Mouse (Mus musculus): ENCODE measurements around the gene Gabrg3.

DNA sequence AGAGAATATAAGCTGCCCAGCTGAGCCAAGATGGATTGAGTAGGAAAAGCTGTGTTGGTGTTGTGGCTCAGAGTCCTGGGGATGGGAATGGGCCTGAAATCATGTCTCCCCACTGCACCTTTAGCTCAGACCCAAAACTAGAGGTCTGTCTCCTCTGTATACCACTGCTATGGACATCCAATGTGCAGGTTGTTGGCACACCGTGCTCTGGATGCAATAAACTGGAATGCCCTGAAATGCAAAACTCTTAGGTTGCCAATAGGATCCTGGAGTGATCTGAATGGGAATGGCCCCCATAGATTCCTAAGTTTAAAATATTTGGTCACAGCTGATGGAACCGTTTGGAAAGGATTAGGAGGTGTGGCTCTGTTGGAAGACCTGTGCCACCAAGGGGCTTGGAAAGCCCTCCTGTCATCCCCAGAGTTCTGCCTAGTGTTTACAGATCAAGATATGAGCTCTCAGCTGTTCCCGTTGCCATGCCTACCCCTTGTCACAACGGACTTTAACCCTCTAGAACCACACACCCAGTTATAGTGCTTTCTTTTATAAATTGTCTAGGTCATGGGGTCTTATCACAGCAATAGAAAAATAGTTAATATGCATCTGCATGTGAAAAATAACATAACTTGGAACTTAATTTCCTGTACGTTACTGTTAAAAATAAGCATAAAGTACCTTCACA is 128.0 kb downstream of the Gabrg3 start:
- TF ChIP-seq MAX (IDR thresholded peaks at IDR 0.05) (no peak), CTCF (IDR thresholded peaks at IDR 0.05; ENCODE audit: control insufficient read depth, insufficient read depth, insufficient read length) (no peak), CEBPB (IDR thresholded peaks at IDR 0.05; ENCODE audit: low read depth) (no peak), USF1 (IDR thresholded peaks at IDR 0.05; ENCODE audit: low read depth) (no peak)

Measured in C2C12 (cell line).